Mouse (Mus musculus) embryo, embryonic 9.5 days (tissue): ENCODE results near the gene Rnf41.
A peak's percentile ranks its signal among the peaks of the same experiment; 100 is the strongest.

Source experiments
- DNase-seq: peaks from one replicate; pipeline ENCODE4 v3.0.0-alpha.2; 2017; ENCODE audit errors: extremely low spot score

Gene Rnf41

DNA sequence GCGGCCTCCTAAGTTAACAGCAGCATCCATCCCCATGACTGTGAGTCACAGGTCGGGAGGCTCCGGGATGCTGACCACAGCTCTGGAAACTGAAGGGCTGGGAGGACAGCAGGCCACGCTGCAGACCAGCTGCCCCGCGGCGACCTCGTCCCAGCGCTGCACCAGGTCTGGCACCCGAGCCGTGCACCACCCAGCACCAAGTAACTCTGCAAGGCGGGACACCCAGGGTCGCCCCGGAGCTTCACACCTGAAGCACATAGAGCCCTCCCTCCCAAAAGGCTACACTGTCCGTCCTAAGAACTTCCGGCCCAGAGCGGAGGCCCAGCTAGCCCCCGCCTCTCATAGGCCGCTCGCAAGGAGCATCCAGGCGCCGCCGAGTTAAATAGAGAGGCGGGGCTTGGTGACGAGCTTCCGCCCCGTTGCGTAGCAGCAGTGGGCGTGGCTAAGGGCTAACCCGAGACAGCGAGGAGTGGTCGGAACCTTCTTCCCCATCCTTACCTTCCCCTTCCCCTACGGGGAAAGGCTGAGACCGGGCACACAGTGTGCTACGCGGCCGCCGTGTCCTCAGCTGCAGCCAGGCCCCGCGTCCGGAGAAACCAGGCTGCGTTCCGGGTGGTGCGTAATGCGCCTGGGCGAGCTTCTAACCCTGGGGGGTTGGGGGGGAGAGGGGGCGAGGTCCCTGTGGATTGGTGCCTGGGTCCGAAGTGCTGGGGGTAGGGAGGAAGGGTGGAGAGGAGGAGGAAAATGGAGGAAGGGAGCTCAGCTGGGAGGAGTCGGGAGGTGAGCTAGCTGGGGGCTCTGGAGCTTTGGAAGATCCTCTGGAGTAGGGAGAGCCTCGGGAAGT is at the start of gene Rnf41, which contains the start of gene Nabp2:
Gene Rnf41 (plus strand): TSS at position 447 of the 844 bp plus-strand sequence.
Gene Nabp2 (minus strand): TSS at position 282 of the 844 bp plus-strand sequence.
- peak; percentile 99 for DNase-seq

DNA sequence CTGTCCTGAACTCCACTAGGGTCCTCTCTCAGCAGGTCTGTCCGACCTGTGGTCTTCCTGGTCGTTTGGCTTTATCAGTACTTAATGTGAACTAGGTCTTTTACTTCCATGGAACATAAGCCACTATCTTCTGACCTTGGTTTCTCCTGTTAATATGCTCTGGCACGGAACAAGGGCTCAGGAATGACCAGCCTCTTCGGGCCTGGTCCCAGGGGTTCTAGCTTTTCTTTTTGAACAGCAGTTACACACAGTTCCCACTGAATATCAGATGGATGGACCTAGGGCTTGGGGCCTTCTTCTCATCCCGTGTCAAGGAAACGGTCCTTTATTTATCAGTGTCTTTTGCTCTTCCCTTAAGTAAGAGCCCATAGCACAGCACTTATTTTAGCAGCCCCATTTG is 49.6 kb upstream of the Rnf41 start:
- no peak for DNase-seq

GRCm38 (mm10) chr10:128362568-128362967 is 48.9 kb upstream of the Rnf41 start:
- DNase-seq: peak; percentile 43

- DNase-seq: no peak
These were observed 43.5 kb upstream of the Rnf41 start for GRCm38 (mm10) chr10:128367899-128368401.

DNA sequence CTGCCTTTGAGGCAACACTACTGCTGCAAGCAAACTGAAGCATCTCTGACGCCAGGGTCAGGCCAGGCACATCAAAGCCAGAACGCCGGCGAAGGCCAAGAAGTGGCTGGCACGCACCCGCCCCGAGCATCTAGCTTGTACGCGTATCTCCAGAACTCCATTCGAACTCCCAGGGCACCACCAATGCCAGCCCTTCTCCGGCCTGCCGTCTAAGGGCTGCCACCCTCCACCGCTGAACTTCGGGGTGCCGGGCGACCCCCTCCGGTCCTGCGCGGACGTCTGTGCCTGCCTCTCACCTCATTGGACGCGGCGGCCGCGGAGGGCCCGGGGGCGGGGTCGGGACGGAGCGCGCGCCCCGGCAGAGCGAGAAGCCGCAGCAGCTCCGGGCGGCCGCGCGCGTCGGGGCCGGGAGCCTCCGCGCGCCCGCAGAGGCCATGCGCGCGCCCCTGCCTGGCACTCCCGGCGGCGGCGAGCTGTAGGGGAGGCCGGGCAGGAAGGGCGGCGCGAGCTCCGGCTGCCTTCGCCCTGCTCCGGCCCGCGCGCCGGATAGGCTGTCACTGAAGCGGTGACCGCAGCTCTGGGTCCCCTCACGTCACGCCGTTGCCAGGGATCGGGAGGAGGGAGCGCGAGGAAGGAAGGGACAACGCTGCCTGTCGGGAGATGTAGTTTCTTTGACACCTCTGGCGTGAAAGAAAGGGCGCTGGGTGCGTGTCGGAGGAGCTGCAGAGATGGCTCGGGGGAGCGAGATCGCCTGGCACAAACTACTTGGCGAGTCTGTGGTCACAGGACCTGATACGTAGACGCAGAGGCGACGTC is 42.8 kb upstream of the Rnf41 start, which contains the start of gene Coq10a:
Gene Coq10a (minus strand): TSS at position 596 of the 816 bp plus-strand sequence.
- DNase-seq: peak; percentile 90

DNA sequence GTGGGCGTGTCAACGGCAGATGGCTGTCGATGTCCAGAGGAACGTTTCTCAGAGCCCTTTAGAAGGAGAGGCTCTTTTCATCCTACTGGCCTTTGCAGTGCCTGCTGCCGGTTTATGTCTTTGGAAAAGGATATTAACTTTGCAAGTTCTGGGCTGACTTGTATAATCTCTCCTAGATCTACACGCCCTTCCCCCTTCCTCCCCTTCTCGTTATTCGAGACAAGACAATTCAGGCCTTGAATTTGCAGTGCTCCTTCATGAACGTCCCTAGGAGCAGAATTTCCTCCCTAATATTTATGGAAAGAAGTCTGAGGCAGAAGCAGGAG is 42.3 kb upstream of the Rnf41 start:
- no peak for DNase-seq

GRCm38 (mm10) chr10:128369599-128369998 is 41.9 kb upstream of the Rnf41 start:
- DNase-seq: no peak

- DNase-seq: no peak
These were observed 41.4 kb upstream of the Rnf41 start for GRCm38 (mm10) chr10:128370021-128370420.

DNA sequence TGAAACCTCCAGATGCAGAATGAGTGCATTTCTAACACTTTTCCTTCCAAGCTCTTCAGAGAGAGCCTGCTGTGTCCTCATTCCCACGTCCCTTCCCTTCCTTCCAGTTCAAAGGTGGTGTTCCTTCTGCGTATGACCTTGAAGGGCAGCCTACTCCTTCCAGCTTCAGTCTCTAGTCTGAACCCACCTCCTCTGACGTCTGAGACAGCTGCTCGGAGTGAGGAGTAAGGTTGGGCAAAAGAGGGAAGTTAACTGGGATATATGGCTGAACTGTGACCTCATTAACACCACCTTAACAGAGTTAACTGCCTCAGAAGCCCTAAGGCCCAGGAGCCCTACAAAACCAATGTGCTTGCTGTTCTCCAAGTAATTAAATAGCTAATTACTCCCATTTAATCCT is 40.9 kb upstream of the Rnf41 start:
- DNase-seq: no peak

- no peak for DNase-seq
These were observed 39.3 kb upstream of the Rnf41 start for GRCm38 (mm10) chr10:128372142-128372541.

DNA sequence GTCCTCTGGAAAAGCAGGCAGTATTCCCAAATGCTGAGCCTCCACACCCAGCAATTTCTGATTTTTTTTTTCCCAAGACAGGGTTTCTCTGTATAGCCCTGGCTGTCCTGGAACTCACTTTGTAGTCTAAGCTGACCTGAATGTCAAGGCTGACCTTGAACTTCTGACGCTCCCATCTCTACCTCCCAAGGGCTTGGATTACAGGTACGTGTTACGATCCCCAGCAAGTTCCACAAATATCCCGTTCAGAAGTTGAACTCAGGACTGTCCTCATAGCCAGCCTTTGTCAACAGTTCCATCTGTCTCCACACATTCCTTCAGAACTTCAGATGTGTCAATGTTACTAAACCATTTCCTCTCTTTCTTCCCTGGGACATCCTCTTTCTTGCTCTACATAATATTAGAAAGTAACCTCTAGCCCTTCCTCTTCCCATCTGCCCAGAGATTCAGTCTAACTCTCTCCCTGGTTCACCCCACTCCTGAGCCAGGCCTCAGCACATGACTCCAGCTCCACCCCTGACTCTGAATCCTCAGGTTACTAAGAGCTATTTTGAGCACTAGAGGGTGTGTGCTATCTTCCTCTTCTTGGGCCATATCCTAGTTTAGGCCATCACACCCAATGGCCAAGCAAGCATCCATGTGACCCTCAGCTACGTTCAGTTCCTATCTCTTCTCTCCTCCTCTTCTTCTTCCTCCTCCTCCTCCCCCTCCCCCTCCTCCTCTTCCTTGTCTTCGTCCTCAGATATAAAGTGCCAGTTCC is 38.3 kb upstream of the Rnf41 start:
- no peak for DNase-seq

GRCm38 (mm10) chr10:128374393-128374792 is 37.1 kb upstream of the Rnf41 start:
- no peak for DNase-seq

GRCm38 (mm10) chr10:128376099-128376454 is 35.4 kb upstream of the Rnf41 start:
- DNase-seq: no peak

- peak; percentile 87 for DNase-seq
These were observed 34.8 kb upstream of the Rnf41 start, which contains the start of gene Ankrd52 for GRCm38 (mm10) chr10:128376455-128377211. TSS of gene Ankrd52 (plus strand) at chr10:128377115.

- DNase-seq: peak; percentile 68
These were observed 34.1 kb upstream of the Rnf41 start for GRCm38 (mm10) chr10:128377222-128377939.

DNA sequence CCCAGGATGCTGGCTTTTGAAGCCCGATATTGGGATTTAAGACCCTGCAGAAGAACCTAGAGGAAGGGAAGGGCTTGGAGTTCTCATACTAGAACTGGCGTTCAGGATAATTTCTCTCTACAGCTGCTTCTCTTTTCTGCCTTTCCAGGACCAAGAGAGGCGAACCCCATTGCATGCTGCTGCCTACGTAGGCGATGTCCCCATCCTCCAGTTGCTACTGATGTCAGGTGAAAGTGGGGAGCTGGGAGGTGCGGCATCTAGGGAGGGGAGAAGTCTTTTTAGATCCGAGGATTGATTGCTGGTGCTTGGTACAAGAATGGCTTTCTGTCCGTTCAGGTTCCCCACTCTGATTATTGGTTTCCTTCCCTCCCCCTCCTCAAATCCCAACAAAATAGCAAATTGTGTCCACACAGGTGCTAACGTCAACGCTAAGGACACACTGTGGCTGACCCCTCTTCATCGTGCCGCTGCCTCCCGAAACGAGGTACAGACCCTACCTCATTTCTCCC is 33.5 kb upstream of the Rnf41 start:
- no peak for DNase-seq

DNA sequence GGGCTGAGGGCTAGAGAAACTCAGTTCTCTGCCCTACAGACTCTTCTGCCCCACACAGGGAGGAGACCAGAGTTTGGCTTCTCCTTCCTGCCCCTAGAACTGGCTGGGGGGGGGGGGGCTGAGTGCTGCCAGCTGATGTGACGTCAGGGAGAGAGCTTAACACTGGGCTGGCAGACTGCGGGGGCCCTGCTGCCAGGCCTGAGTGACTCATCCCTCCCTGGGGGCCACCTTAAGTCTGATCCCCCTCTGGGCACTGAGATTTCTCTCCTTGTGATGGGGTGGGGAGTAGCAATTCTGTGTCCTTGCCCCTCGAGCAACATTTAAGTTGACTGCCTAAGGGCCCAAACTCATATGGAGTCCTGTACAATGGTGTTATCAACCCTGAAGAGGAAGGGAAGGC is 33.0 kb upstream of the Rnf41 start:
- no peak for DNase-seq

DNA sequence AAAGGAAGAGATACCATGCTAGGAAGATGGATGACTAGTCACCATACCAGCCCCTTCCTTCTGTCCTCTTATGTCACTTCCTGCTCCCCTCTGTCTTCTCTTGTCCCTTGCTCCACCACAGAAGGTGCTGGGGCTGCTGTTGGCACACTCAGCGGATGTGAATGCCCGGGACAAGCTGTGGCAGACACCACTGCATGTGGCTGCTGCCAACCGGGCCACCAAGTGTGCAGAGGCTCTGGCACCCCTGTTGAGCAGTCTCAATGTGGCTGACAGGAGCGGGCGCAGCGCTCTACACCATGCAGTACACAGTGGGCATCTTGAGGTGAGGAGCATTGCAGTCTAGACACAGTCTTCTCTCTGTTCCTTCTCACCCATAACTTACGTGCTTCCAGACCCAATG is 32.2 kb upstream of the Rnf41 start:
- DNase-seq: no peak

GRCm38 (mm10) chr10:128380565-128380964 is 30.9 kb upstream of the Rnf41 start:
- DNase-seq: no peak

GRCm38 (mm10) chr10:128382482-128382881 is 29.0 kb upstream of the Rnf41 start:
- no peak for DNase-seq
